Mouse (Mus musculus) CD8-positive naive resting alpha-beta T cell, adult 57 days (primary cell): ENCODE results near the gene Entpd1. TPM values are rescaled to one million over a fixed set of nuclear protein-coding genes. Genes with fewer than 3 reads are reported as not detected.

Experiments
- total RNA-seq: library from RNA; stranded (reverse); gene quantifications from one replicate; pipeline ENCODE4 v1.2.4, GENCODE M21; 2023

Entpd1 gene
- total RNA-seq, result 1.9 TPM

GRCm38 (mm10) chr19:40611830-40612506 lies at the start of gene Entpd1, which contains the start of gene Tctn3:
Gene Entpd1, plus strand, starts transcription at chr19:40612366.
Gene Tctn3, minus strand, starts transcription at chr19:40612233.

GRCm38 (mm10) chr19:40588293-40588654 lies 23.9 kb upstream of the Entpd1 start, which contains the start of gene Aldh18a1:
Gene Aldh18a1, minus strand, starts transcription at chr19:40588463.

DNA sequence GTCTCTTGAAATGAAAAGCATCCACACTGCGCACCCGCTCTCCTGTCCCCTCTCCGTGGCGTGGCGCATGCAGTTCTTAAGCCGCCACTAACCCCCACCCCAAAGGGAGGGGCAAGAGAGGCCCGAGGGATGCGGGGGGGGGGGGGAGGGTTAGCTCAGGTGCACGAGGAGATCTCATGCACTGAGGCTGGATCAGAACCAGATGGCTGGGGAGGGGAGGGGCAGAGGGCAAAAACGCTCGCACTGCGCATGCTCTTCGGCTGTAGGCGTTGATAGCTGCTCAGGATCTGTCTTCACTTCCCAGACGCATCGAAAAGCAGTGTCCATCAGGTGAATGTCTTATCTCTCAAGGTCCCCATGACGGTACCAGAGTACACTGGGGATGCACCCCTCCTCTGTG lies 136.4 kb downstream of the Entpd1 start, which contains the start of gene Cc2d2b:
Gene Cc2d2b (plus strand): TSS at position 195 of the 400 bp plus-strand sequence.

Other genes with a start within 250 kb of the Entpd1 start
- 19.0 TPM for gene Sorbs1, start 98.6 kb upstream of the Entpd1 start, total RNA-seq
- 43.8 TPM for gene Aldh18a1, start 23.9 kb upstream of the Entpd1 start, total RNA-seq
- gene Tctn3, start 133 bp upstream of the Entpd1 start, total RNA-seq, result 7.3 TPM
- not detected for gene Cc2d2b, start 136.4 kb downstream of the Entpd1 start, total RNA-seq
- 8.0 TPM for gene Ccnj, start 218.9 kb downstream of the Entpd1 start, total RNA-seq